Mouse (Mus musculus) forebrain, postnatal 0 days (tissue): ENCODE results near the gene Ces1h. TPM values are rescaled to one million over a fixed set of nuclear protein-coding genes. Genes with fewer than 3 reads are reported as not detected.

Source experiments
- ATAC-seq: fragments of 200-750 bp; cut with Nextera tagmentation; 2 replicates; pipeline ENCODE4 v1.8.0; 2017; ENCODE audit warnings: mild to moderate bottlenecking, moderate library complexity
- DNase-seq: peaks from one replicate; pipeline ENCODE4 v3.0.0-alpha.2; 2015
- H3K27ac ChIP-seq: fragments of 300-500 bp; sonication (generic); 2 replicates; pipeline ENCODE4 v1.5.1; 2014; ENCODE audit warnings: low read depth, mild to moderate bottlenecking, antibody characterized with exemption, low read length, moderate library complexity, mixed read lengths
- H3K27me3 ChIP-seq: fragments of 300-500 bp; sonication (generic); 2 replicates; pipeline ENCODE4 v1.6.1; 2014; ENCODE audit warnings: mild to moderate bottlenecking, low read length, mixed read lengths; ENCODE audit not compliant: insufficient read depth
- H3K36me3 ChIP-seq: fragments of 300-500 bp; sonication (generic); 2 replicates; pipeline ENCODE4 v1.6.1; 2014; ENCODE audit warnings: mild to moderate bottlenecking, moderate library complexity; ENCODE audit not compliant: insufficient read depth
- H3K4me1 ChIP-seq: fragments of 300-500 bp; sonication (generic); 2 replicates; pipeline ENCODE4 v1.6.1; 2014; ENCODE audit warnings: antibody characterized with exemption; ENCODE audit not compliant: insufficient read depth
- H3K4me2 ChIP-seq: fragments of 300-500 bp; sonication (generic); 2 replicates; pipeline ENCODE4 v1.6.1; 2014; ENCODE audit warnings: low read depth, mild to moderate bottlenecking, moderate library complexity
- H3K4me3 ChIP-seq: fragments of 300-500 bp; sonication (generic); 2 replicates; pipeline ENCODE4 v1.5.1; 2014; ENCODE audit warnings: low read depth, low read length, mixed read lengths
- H3K9ac ChIP-seq: fragments of 300-500 bp; sonication (generic); 2 replicates; pipeline ENCODE4 v1.6.1; 2014; ENCODE audit warnings: mild to moderate bottlenecking
- H3K9me3 ChIP-seq: fragments of 300-500 bp; sonication (generic); 2 replicates; pipeline ENCODE4 v1.6.1; 2016; ENCODE audit warnings: low read length
- CTCF ChIP-seq: sonication (generic); IDR thresholded peaks from 2 replicates; pipeline ENCODE4 v1.5.1; 2016; ENCODE audit warnings: antibody characterized with exemption, control low read depth, low read depth
- WGBS: fragments of 180-500 bp; shearing (Covaris S2); extraction: QIAGEN DNeasy Blood & Tissue Kit; methylation state at CpG from one replicate; pipeline ENCODE4 v1.1.7; 2014; 5-methylcytosine and 5-hydroxymethylcytosine counted together
- polyA plus RNA-seq: library from polyadenylated mRNA; unstranded; fragments of >200 nt; fragmentation: Nextera tagmentation; extraction: Ambion mirVana; gene quantifications from 2 replicates; pipeline ENCODE4 v1.2.1, GENCODE M21; 2015
- total RNA-seq: library from RNA; depleted of rRNA; stranded (reverse); fragments of >200 nt; gene quantifications from 2 replicates; pipeline ENCODE4 v1.2.3, GENCODE M21; 2014

Gene Ces1h
- total and polyA plus RNA-seq, 2 experiments from 2014 or later = not detected

DNA sequence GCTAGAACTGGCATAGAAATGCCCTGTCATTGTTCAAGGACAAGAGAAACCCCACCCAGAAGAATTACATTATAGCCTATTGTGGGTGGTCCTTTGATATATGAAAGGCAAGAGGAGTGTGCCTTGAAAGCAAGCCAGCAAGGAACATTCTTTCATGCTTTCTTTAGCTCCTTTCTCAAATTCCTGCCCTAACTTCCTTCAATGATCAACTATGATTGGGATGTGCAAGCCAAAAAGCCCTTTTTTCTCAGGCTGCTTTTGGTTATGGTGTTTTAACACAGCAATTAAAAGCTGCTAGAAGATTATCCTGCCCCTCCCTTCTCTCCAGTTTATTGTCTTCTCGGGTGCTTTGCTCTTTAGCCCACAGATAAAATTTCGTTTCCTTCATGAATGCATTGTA lies 10.0 kb downstream of the Ces1h start:
- H3K9me3 ChIP-seq = no peaks in the 10 kb centered on the region
- TF ChIP-seq CTCF = no peak
- H3K36me3 ChIP-seq = no peaks in the 10 kb centered on the region
- no peaks in the 10 kb centered on the region for H3K27me3 ChIP-seq
- H3K27ac ChIP-seq = no peak overlapping the region
- H3K4me3 ChIP-seq = no peak overlapping the region
- DNase-seq (no peak), ATAC-seq (no peak)
- no peak overlapping the region for H3K4me2 ChIP-seq
- H3K9ac ChIP-seq = no peak overlapping the region
- WGBS = 6% methylated on average over 2 of the region's 2 CpGs
- no peaks in the 10 kb centered on the region for H3K4me1 ChIP-seq

GRCm38 (mm10) chr8:93360113-93360512 lies 19.4 kb downstream of the Ces1h start:
- TF ChIP-seq CTCF = no peak
- Histone ChIP-seq H3K27me3 (no peaks in the 10 kb centered on the region), H3K4me3 (no peak overlapping the region), H3K4me1 (no peaks in the 10 kb centered on the region), H3K9me3 (no peaks in the 10 kb centered on the region), H3K4me2 (no peak overlapping the region), H3K27ac (no peak overlapping the region), H3K36me3 (no peaks in the 10 kb centered on the region), H3K9ac (no peak overlapping the region)
- ATAC-seq = no peak
- no peak for DNase-seq

DNA sequence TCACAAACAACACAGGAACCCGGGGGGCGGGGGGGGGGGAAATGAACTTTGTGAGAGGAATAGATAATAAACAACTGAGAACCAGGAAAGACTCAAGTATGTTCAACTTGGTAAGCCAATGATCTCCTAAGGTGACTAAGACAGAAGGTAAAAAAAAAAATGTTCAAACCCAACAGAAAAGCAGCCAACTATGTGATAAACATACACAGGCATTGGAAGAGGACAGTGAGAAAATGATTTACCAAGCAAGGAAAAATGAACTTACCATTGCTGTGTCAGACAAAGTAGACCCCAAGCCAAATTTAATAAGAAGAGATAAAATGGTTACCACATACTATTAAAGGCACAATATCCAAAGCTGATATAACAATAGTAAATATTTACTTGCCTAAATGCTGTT lies 40.0 kb downstream of the Ces1h start:
- TF ChIP-seq CTCF = no peak
- no peaks in the 10 kb centered on the region for H3K4me1 ChIP-seq
- no peak overlapping the region for H3K4me3 ChIP-seq
- WGBS = 95% methylated on average over 2 of the region's 2 CpGs
- no peaks in the 10 kb centered on the region for H3K36me3 ChIP-seq
- DNase-seq (no peak), ATAC-seq (no peak)
- H3K4me2 ChIP-seq = no peak overlapping the region
- H3K9me3 ChIP-seq = no peaks in the 10 kb centered on the region
- H3K9ac ChIP-seq = no peak overlapping the region
- no peak overlapping the region for H3K27ac ChIP-seq
- H3K27me3 ChIP-seq = no peaks in the 10 kb centered on the region

GRCm38 (mm10) chr8:93337207-93337606 lies 42.3 kb downstream of the Ces1h start, which contains the start of gene Ces1g:
TSS of gene Ces1g (minus strand) at chr8:93337308.
- no peak for TF ChIP-seq CTCF
- Histone ChIP-seq H3K4me3 (no peak within 1 kb of the TSS), H3K9ac (no peak within 1 kb of the TSS), H3K4me1 (no peaks in the 10 kb centered on the region), H3K4me2 (no peak within 1 kb of the TSS), H3K27ac (no peak within 1 kb of the TSS), H3K36me3 (no peaks in the 10 kb centered on the region), H3K27me3 (no peaks in the 10 kb centered on the region), H3K9me3 (no peaks in the 10 kb centered on the region)
- 67% methylated on average over 3 of the region's 3 CpGs for WGBS
- no peak for ATAC-seq
- no peak for DNase-seq

- Histone ChIP-seq H3K36me3 (no peaks in the 10 kb centered on the region), H3K27ac (no peak overlapping the region), H3K4me2 (no peak overlapping the region), H3K9me3 (no peaks in the 10 kb centered on the region), H3K27me3 (no peaks in the 10 kb centered on the region), H3K4me3 (no peak overlapping the region), H3K9ac (no peak overlapping the region), H3K4me1 (no peaks in the 10 kb centered on the region)
- 83% methylated on average over 1 of the region's 1 CpGs for WGBS
- ATAC-seq (no peak), DNase-seq (no peak)
- TF ChIP-seq CTCF = no peak
Observed at GRCm38 (mm10) chr8:93332703-93333102, 46.8 kb downstream of the Ces1h start.

DNA sequence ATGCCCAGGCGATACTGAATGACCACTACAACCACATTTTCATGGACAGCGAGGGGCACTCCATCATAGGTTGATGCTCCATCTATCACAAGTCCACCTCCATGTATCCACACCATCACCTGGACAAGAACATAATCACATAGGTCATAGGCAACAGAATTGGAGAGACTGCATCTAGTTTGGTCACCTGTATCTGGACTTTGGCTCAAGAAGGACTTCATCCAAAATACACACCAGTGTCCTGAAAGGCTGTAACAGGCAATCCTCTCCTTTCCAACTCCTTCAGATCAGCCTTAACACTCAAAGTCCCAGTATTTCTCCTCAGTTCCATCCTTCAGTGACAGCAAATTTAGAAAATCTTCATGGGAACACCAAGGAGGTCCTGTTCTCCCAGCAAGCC lies 48.4 kb downstream of the Ces1h start:
- no peaks in the 10 kb centered on the region for H3K36me3 ChIP-seq
- TF ChIP-seq CTCF = no peak
- ATAC-seq (no peak), DNase-seq (no peak)
- H3K9ac ChIP-seq = no peak overlapping the region
- H3K4me2 ChIP-seq = no peak overlapping the region
- H3K27ac ChIP-seq = no peak overlapping the region
- 96% methylated on average over 2 of the region's 2 CpGs for WGBS
- no peaks in the 10 kb centered on the region for H3K9me3 ChIP-seq
- H3K4me3 ChIP-seq = no peak overlapping the region
- H3K4me1 ChIP-seq = no peaks in the 10 kb centered on the region
- H3K27me3 ChIP-seq = no peaks in the 10 kb centered on the region

- H3K9me3 ChIP-seq = no peaks in the 10 kb centered on the region
- H3K27ac ChIP-seq = no peak overlapping the region
- ATAC-seq = no peak
- no peak overlapping the region for H3K9ac ChIP-seq
- no peak for DNase-seq
- H3K4me2 ChIP-seq = no peak overlapping the region
- no peak for TF ChIP-seq CTCF
- no peak overlapping the region for H3K4me3 ChIP-seq
- no peaks in the 10 kb centered on the region for H3K4me1 ChIP-seq
- no peaks in the 10 kb centered on the region for H3K27me3 ChIP-seq
- WGBS = 82% methylated on average over 2 of the region's 2 CpGs
- H3K36me3 ChIP-seq = no peaks in the 10 kb centered on the region
Observed at GRCm38 (mm10) chr8:93325123-93325522, 54.4 kb downstream of the Ces1h start.

GRCm38 (mm10) chr8:93317031-93317430 lies 62.5 kb downstream of the Ces1h start:
- H3K4me1 ChIP-seq = no peaks in the 10 kb centered on the region
- no peak overlapping the region for H3K4me3 ChIP-seq
- no peaks in the 10 kb centered on the region for H3K9me3 ChIP-seq
- WGBS = 84% methylated on average over 2 of the region's 2 CpGs
- H3K9ac ChIP-seq = no peak overlapping the region
- TF ChIP-seq CTCF = no peak
- H3K36me3 ChIP-seq = no peaks in the 10 kb centered on the region
- no peak overlapping the region for H3K4me2 ChIP-seq
- no peak for ATAC-seq
- no peaks in the 10 kb centered on the region for H3K27me3 ChIP-seq
- no peak overlapping the region for H3K27ac ChIP-seq
- no peak for DNase-seq
